Mouse (Mus musculus) ES-Bruce4 (cell line): ENCODE data around the gene Ttll7.

Experiments
- EP300 ChIP-seq: IDR thresholded peaks from 2 replicates; pipeline ENCODE4 v1.6.1; 2011; ENCODE audit warnings: low read depth, low read length; ENCODE audit not compliant: insufficient read depth
- POLR2A ChIP-seq: IDR thresholded peaks from one replicate; pipeline ENCODE4 v1.8.1; 2011; ENCODE audit warnings: low read length; ENCODE audit not compliant: insufficient read depth

GRCm38 (mm10) chr3:147000963-147001362, 148.8 kb downstream of the Ttll7 start:
- TF ChIP-seq POLR2A = no peak
- TF ChIP-seq EP300 = no peak
